Mouse (Mus musculus) liver, embryonic 15.5 days (tissue): ENCODE measurements at regions not wholly inside any gene's neighbourhood (a gene's known extent, or its start where the extent isn't known, plus 50 kb on each side); places are given as distances from the start of the nearest gene placed in this dataset.

Source experiments
- ATAC-seq: fragments of 200-750 bp; cut with Nextera tagmentation; 2 replicates; pipeline ENCODE4 v1.8.0; 2017; ENCODE audit warnings: moderate number of reproducible peaks, mild to moderate bottlenecking, moderate library complexity; ENCODE audit not compliant: insufficient read depth
- H3K27ac ChIP-seq: fragments of 300-500 bp; sonication (generic); replicated peaks from 2 replicates; pipeline ENCODE4 v1.5.1; 2015; ENCODE audit warnings: mild to moderate bottlenecking, inconsistent platforms
- H3K27me3 ChIP-seq: fragments of 300-500 bp; sonication (generic); 2 replicates; pipeline ENCODE4 v1.6.1; 2015; ENCODE audit warnings: mild to moderate bottlenecking, inconsistent platforms
- H3K36me3 ChIP-seq: fragments of 300-500 bp; sonication (generic); replicated peaks from 2 replicates; pipeline ENCODE4 v1.6.1; 2015; ENCODE audit warnings: moderate library complexity, mild to moderate bottlenecking, inconsistent platforms
- H3K4me1 ChIP-seq: fragments of 300-500 bp; sonication (generic); replicated peaks from 2 replicates; pipeline ENCODE4 v1.6.1; 2015; ENCODE audit warnings: inconsistent platforms
- H3K4me2 ChIP-seq: fragments of 300-500 bp; sonication (generic); 2 replicates; pipeline ENCODE4 v1.6.1; 2015; ENCODE audit warnings: moderate library complexity, mild to moderate bottlenecking, inconsistent platforms
- H3K4me3 ChIP-seq: fragments of 300-500 bp; sonication (generic); replicated peaks from 2 replicates; pipeline ENCODE4 v1.5.1; 2015; ENCODE audit warnings: mild to moderate bottlenecking, inconsistent platforms
- H3K9ac ChIP-seq: fragments of 300-500 bp; sonication (generic); 2 replicates; pipeline ENCODE4 v1.6.1; 2015; ENCODE audit warnings: moderate library complexity, mild to moderate bottlenecking, inconsistent platforms
- H3K9me3 ChIP-seq: fragments of 300-500 bp; sonication (generic); replicated peaks from 2 replicates; pipeline ENCODE4 v1.6.1; 2016; ENCODE audit warnings: inconsistent platforms
- WGBS: fragments of 180-500 bp; shearing (Covaris S2); methylation state at CpG from one replicate; pipeline ENCODE4 v1.1.7; 2015; ENCODE audit warnings: mixed read lengths; ENCODE audit not compliant: insufficient replicate concordance; 5-methylcytosine and 5-hydroxymethylcytosine counted together

DNA sequence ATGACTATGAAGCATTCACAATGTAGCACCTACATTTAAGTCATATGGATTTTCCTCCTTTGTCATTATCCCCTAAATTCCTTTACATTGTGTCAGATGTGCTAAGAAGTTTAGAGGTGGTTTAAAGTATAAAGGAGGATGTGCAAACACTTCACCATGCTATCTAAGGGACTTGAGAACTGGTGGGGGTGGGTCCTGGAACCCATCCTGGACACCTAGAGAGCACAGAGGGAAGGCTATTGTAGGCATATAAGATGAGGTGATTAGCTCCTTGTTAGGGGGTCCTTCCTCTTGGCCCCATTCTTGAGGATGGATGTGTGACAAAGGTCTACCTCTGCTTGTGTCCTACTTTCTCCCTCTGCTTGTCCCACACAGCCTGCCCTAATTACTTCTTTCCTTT is 213.2 kb downstream of the Stim2 start:
- no peak overlapping the region for H3K4me3 ChIP-seq
- no peak for ATAC-seq

DNA sequence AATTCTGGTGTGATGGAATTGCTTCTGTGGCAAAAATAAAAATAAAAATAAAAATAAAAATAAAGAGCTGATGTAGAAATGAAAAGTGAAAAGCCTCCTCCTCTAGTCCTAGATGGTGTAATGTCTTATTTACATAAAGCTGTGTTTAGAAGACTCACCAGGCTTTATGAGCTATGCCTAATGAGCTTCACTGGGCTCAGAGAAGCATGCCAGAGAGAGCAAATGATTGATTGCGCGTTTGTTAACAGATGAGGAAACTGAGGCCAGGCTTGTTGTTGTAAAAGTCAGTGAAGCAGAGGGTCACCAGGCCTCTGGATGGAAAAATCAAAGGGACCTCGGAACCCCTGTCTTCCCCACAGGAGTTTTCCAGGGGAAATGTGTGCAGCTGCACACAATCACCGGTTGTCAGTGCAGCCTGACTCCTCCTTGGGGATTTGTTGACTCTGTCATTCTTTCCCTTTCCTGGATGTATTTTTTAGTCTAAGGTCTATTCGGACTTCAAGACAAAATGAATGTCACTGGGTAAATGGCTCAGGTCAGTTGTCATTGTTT is 213.8 kb downstream of the Stim2 start:
- Histone ChIP-seq H3K9ac (no peak overlapping the region), H3K9me3 (no peaks in the 10 kb centered on the region), H3K27ac (no peak overlapping the region), H3K36me3 (no peaks in the 10 kb centered on the region), H3K27me3 (no peaks in the 10 kb centered on the region), H3K4me2 (no peak overlapping the region), H3K4me1 (no peaks in the 10 kb centered on the region), H3K4me3 (no peak overlapping the region)
- ATAC-seq, result no peak
- 46% methylated on average over 5 of the region's 5 CpGs for WGBS

More for the DNA sequence above, 213.2 kb downstream of the Stim2 start:
- H3K9me3 ChIP-seq, result no peaks in the 10 kb centered on the region
- H3K4me2 ChIP-seq, result no peak overlapping the region
- no peaks in the 10 kb centered on the region for H3K27me3 ChIP-seq
- H3K27ac ChIP-seq, result no peak overlapping the region
- no peak overlapping the region for H3K9ac ChIP-seq
- H3K36me3 ChIP-seq, result no peaks in the 10 kb centered on the region
- no peaks in the 10 kb centered on the region for H3K4me1 ChIP-seq

DNA sequence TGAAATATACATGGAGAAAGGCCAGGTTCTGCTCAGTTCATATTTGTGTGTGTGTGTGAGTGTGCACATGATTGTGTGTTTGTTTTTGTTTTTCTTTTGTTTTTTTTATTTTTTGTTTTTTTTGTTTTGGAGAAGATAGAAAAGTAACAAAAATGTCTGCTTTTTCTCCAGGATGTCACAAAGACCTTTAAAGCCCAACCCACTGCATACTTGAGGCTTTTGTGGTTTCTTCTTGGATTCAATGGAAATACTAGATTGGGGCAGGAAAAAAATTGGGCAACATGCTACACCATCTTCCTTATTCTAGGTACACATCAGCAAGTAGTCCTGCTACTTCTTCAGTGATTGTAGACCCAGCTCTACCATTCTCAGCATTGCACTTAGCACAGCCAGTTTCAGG is 226.7 kb downstream of the Stim2 start:
- H3K4me3 ChIP-seq, result no peak overlapping the region
- H3K4me2 ChIP-seq, result no peak overlapping the region
- no peak for ATAC-seq
- H3K9me3 ChIP-seq, result no peaks in the 10 kb centered on the region
- no peaks in the 10 kb centered on the region for H3K36me3 ChIP-seq
- H3K4me1 ChIP-seq, result no peaks in the 10 kb centered on the region
- H3K27me3 ChIP-seq, result no peaks in the 10 kb centered on the region
- H3K27ac ChIP-seq, result no peak overlapping the region
- no peak overlapping the region for H3K9ac ChIP-seq

DNA sequence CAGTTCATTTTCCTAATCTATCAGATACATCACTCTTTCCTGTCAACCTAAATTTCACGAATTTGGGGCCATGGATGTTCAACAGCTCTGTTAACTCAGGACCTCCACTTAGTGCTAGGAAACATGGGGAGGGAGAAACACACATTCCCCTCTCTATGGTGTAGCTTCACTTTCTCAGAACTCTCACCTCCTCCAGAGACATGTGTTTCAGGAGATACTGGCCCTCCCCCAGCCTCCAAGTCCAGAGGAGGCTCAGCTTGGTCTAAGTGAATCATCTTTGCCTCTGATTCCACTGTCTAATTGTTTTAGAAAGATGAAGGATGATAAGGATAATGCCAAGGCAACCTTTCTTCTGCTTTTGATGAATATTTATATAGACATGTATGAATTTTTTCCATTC is 236.3 kb downstream of the Stim2 start:
- Histone ChIP-seq H3K9me3 (no peaks in the 10 kb centered on the region), H3K4me2 (no peak overlapping the region), H3K27me3 (no peaks in the 10 kb centered on the region), H3K9ac (no peak overlapping the region), H3K36me3 (no peaks in the 10 kb centered on the region), H3K27ac (no peak overlapping the region), H3K4me3 (no peak overlapping the region), H3K4me1 (no peaks in the 10 kb centered on the region)
- WGBS, result 41% methylated on average over 1 of the region's 1 CpGs
- ATAC-seq, result no peak

DNA sequence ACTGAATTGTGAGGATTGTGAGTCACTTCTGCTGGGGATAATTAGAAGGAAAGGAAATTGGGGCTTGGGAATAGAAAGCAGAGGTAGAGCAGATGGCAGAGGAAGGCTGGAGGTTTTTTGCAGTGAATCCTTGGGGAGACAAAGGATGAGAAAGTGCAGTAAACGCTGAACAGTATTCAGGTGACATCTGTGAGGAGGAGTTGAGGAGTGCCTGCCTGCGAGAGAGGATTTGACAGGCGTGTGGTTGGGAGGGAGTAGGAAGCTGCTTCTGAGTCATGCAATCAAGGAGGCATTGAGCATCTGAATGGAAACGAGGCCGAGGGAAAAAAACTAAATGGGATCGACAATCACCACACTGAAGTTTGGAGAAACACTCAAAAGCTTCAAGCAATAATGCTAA is 236.9 kb downstream of the Stim2 start:
- Histone ChIP-seq H3K27ac (no peak overlapping the region), H3K4me3 (no peak overlapping the region), H3K9me3 (no peaks in the 10 kb centered on the region), H3K4me2 (no peak overlapping the region), H3K27me3 (no peaks in the 10 kb centered on the region), H3K36me3 (no peaks in the 10 kb centered on the region), H3K9ac (no peak overlapping the region), H3K4me1 (no peaks in the 10 kb centered on the region)
- WGBS, result 52% methylated on average over 6 of the region's 6 CpGs
- ATAC-seq, result no peak

DNA sequence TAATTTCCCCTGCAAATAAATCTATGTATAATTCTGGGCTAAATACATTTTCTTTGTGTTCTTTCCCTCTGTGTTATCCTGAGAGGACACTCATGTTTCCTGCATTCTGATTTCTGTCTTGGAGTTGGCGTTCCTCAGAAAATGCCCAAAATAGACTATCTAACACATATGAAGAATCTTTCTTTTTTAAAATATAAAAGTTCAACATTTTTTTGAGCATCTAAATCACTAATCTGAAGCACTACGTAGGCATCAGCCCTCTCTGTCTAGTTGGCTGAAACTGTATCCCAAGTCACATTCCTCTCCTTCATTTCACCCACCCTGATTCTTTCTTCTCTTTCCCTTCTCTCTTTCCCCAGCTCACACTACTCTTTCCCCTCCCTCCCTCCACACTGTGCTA is 238.9 kb downstream of the Stim2 start:
- no peak overlapping the region for H3K4me3 ChIP-seq
- H3K9ac ChIP-seq, result no peak overlapping the region
- no peaks in the 10 kb centered on the region for H3K9me3 ChIP-seq
- no peaks in the 10 kb centered on the region for H3K4me1 ChIP-seq
- H3K4me2 ChIP-seq, result no peak overlapping the region
- no peak for ATAC-seq
- no peaks in the 10 kb centered on the region for H3K36me3 ChIP-seq
- H3K27me3 ChIP-seq, result no peaks in the 10 kb centered on the region
- no peak overlapping the region for H3K27ac ChIP-seq
- 56% methylated on average over 2 of the region's 2 CpGs for WGBS

DNA sequence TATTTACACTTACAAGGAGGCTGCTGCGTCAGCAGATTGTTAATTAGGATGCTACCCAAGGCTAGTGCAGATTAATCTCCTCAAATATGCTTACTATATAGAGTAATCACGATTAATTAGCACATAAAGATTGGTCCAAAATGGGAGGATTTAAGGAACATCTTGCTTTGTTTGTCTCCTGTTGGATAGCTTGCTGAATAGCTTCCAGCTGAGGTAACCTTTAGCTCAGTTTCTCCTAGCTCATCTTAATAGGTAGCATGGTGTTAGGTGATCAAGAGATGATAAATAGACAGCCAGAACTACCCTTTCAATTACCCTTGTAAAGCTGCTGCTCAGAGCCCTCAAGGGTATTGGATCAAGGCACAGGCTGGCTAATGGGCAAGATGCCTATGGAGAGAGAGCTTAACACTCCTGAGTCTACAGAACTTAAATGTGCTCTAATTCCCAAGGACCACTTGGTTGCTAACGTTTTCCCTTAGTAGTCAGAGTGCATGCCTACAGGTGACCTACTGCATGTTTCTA is 240.4 kb downstream of the Stim2 start:
- Histone ChIP-seq H3K4me1 (no peaks in the 10 kb centered on the region), H3K27ac (no peak overlapping the region), H3K27me3 (no peaks in the 10 kb centered on the region), H3K36me3 (no peaks in the 10 kb centered on the region), H3K4me2 (no peak overlapping the region), H3K4me3 (no peak overlapping the region), H3K9me3 (no peaks in the 10 kb centered on the region), H3K9ac (no peak overlapping the region)
- 63% methylated on average over 3 of the region's 3 CpGs for WGBS
- no peak for ATAC-seq

DNA sequence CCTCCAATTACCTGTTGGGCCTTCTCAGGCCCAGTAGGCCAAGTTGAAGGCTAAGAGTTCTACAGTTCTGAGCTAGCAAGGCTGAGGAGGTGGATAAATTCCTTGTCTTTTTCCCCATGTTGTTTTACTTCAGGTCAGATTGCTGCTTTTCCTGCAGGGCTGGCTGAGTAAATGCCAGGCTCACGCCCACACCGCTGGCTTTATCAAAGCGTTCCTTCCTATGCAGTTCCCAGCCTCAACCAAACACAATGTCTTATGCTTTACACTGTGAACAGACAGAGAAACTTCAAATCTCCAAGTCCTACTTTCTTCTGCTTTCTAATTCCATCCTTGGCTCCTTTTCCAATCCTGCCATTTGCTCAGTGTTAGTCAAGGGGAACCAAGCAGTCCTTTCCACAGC is 241.3 kb downstream of the Stim2 start:
- Histone ChIP-seq H3K9ac (no peak overlapping the region), H3K4me1 (no peaks in the 10 kb centered on the region), H3K36me3 (no peaks in the 10 kb centered on the region), H3K4me2 (no peak overlapping the region), H3K9me3 (no peaks in the 10 kb centered on the region), H3K27ac (no peak overlapping the region), H3K4me3 (no peak overlapping the region), H3K27me3 (no peaks in the 10 kb centered on the region)
- no peak for ATAC-seq
- 59% methylated on average over 3 of the region's 3 CpGs for WGBS

DNA sequence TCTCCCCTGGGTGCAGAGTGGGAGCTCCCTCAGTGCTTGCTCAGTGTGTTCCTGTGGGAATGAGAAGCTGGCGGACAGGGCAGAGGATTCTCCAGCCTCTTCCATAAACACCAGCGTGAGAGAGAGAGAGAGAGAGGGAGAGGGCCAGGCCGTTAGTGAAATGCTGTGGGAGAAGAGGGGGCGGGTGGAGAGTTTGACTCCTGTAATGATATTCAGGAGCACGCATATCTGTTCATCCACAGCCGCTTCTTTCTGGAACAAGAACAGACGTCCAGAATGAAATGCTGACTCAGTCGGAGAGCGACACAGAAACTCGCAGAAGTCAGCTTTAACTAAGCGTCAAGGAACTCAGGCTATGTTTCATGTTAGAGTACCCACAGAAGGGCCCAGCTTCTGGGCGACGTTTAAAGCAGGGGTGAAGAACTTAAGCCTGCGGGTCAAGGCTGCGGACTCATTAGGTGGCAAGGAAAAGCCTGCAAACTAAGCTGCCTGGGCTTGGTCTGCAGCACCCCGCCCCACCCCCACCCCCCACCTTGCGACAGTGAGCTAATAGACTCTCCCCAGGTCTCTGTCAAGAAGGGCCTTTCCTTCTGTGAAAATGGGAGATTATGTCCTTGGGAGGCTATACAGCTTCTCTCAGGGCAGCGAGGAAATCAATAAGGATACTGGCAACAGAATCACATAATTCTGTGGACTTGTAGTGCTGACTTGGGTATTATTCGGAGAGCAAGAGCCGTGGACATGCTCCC is 243.0 kb downstream of the Stim2 start:
- no peak for ATAC-seq
- no peaks in the 10 kb centered on the region for H3K27me3 ChIP-seq
- WGBS, result 43% methylated on average over 20 of the region's 20 CpGs
- no peak overlapping the region for H3K27ac ChIP-seq
- no peaks in the 10 kb centered on the region for H3K9me3 ChIP-seq
- no peaks in the 10 kb centered on the region for H3K36me3 ChIP-seq
- H3K4me3 ChIP-seq, result no peak overlapping the region
- no peak overlapping the region for H3K9ac ChIP-seq
- H3K4me1 ChIP-seq, result no peaks in the 10 kb centered on the region
- H3K4me2 ChIP-seq, result no peak overlapping the region

DNA sequence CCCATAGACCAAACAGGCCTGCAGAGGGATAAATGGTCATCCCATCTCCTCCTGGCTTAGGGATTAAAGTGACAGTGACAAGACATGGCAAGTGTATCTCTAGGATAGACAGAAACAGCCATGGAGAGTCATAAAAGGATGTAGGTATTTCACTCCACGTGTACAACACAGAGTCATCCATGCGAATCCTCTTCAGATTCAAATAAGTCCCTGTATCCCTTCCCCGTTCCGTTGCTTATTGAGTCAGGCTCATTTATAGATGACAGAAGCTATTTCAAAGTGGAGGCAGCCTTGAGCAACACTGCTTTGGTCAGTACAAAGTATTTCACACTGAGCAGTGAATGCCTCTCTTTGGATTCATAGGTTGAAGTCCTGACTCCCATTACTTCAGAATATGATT is 243.8 kb downstream of the Stim2 start:
- no peaks in the 10 kb centered on the region for H3K9me3 ChIP-seq
- no peak overlapping the region for H3K4me3 ChIP-seq
- no peaks in the 10 kb centered on the region for H3K36me3 ChIP-seq
- H3K4me1 ChIP-seq, result no peaks in the 10 kb centered on the region
- no peak for ATAC-seq
- H3K27me3 ChIP-seq, result no peaks in the 10 kb centered on the region
- no peak overlapping the region for H3K27ac ChIP-seq
- no peak overlapping the region for H3K9ac ChIP-seq
- WGBS, result 71% methylated on average over 4 of the region's 4 CpGs
- H3K4me2 ChIP-seq, result no peak overlapping the region

DNA sequence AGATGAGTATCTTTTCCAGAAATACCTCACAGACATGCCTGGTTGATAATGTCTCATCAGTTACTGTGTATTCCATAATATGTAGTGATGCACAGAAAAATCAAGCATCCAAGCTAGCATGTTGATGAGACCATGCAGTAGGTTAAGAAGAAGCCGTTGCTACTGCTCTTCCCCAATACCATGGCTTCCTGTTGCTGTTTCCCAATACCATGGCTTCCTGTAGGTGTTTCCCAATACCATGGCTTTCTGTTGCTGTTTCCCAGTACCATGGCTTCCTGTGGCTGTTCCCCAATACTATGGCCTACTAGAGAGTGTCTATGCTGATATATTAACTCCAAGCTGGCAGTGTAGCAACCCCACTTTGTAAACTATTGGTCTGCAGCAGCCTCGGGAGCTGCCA is 253.7 kb downstream of the Stim2 start:
- 46% methylated on average over 2 of the region's 2 CpGs for WGBS

DNA sequence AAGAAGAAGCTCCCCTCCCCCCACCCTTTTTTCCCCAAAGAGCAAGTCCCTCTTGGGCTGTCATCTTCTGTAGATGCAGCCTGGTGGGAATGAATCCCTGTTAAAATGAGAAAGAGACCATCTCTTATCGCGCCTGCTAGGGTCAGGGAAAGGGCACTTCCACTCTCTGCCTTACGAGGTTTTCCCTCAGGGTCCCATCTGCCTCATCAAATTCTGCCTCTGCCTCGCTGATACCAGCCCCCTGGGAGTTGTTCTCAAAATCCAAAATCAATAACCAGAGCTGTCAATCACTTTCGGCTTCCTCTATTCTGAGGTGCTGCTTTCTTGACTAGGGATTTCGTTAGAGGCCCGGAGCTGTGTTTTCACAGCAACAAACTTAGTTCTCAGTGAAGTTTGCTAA is 255.7 kb downstream of the Stim2 start:
- ATAC-seq, result no peak
- no peak overlapping the region for H3K4me2 ChIP-seq
- no peaks in the 10 kb centered on the region for H3K9me3 ChIP-seq
- no peak overlapping the region for H3K27ac ChIP-seq
- no peaks in the 10 kb centered on the region for H3K36me3 ChIP-seq
- no peak overlapping the region for H3K4me3 ChIP-seq
- 57% methylated on average over 7 of the region's 7 CpGs for WGBS
- H3K9ac ChIP-seq, result no peak overlapping the region
- H3K4me1 ChIP-seq, result no peaks in the 10 kb centered on the region
- H3K27me3 ChIP-seq, result no peaks in the 10 kb centered on the region

More for the DNA sequence above, 253.7 kb downstream of the Stim2 start:
- Histone ChIP-seq H3K4me1 (no peaks in the 10 kb centered on the region), H3K27me3 (no peaks in the 10 kb centered on the region), H3K36me3 (no peaks in the 10 kb centered on the region), H3K9ac (no peak overlapping the region), H3K4me2 (no peak overlapping the region), H3K27ac (no peak overlapping the region), H3K9me3 (no peaks in the 10 kb centered on the region), H3K4me3 (no peak overlapping the region)
- no peak for ATAC-seq
